9 mouse cellular contexts compared by ENCODE assay signal in genomic region chr10:84060492-84061218, GRCm38 (mm10).
DNase-seq lines count a peak whose midpoint lies in the region; ATAC-seq and TF ChIP-seq lines count a peak whose summit lies in the region.
"Had no signal": no experiment of that assay in that cellular context is flagged by ENCODE, and none has a peak within 500 bp of the region (broad histone marks: within the 10 kb centered on the region; RNA-seq: fewer than 3 reads in every experiment).

No protein-coding gene starts in this region.

- no peak for ATAC-seq in intestine, embryonic 15.5 days

- TF ChIP-seq CTCF in bone marrow macrophage, adult 2 months (IDR thresholded peaks at IDR 0.05; ENCODE audit: low read depth, low read length): no peak
- TF ChIP-seq CTCF in left cerebral cortex, adult 2 months (IDR thresholded peaks at IDR 0.05): no peak

- no peaks in the 10 kb centered on the region for H3K9me3 ChIP-seq in intestine, embryonic 15.5 days
- H3K9me3 ChIP-seq: embryonic facial prominence, embryonic 12.5 days had no signal

- no peak for TF ChIP-seq POLR2A in bone marrow macrophage, adult 2 months (IDR thresholded peaks at IDR 0.05; ENCODE audit: borderline replicate concordance, low read depth, low read length)

- peak; percentile 58 for DNase-seq in embryo, embryonic 11 days
- DNase-seq in gastrocnemius, postnatal 4 days (ENCODE audit: low spot score in 2 of 2): peak; percentile 42 to 75
- peak; percentile 51 to 60 for DNase-seq in left cerebral cortex, adult 2 months (ENCODE audit: extremely low spot score in 1 of 2, low spot score in 2 of 2)
- DNase-seq in lung, postnatal 4 days: peak; percentile 83 to 91
- peak; percentile 84 to 87 for DNase-seq in right cerebral cortex, postnatal 10 days (ENCODE audit: low spot score in 2 of 2)
- DNase-seq in yolk sac, embryonic 10.5 days (ENCODE audit: low spot score): no peak

- peaks cover 30% of the 10 kb centered on the region for H3K4me1 ChIP-seq in bone marrow macrophage, adult 2 months (ENCODE audit: control insufficient read depth, insufficient read depth, low read length)
- H3K4me1 ChIP-seq in intestine, embryonic 15.5 days (replicated peaks): peaks cover 13% of the 10 kb centered on the region

- intact Hi-C loops in left cerebral cortex, adult 2 months (cut with DNase I): loop anchor here (2.0 kb wide), 1 partner anchor 378 kb away; no protein-coding TSS in a partner anchor

- no peak overlapping the region for H3K4me3 ChIP-seq in bone marrow macrophage, adult 2 months (ENCODE audit: insufficient read depth, low read length)
- H3K4me3 ChIP-seq in intestine, embryonic 15.5 days (replicated peaks): no peak overlapping the region
- H3K4me3 ChIP-seq in left cerebral cortex, adult 2 months: no peak overlapping the region
- H3K4me3 ChIP-seq: embryonic facial prominence, embryonic 12.5 days had no signal

- H3K27ac ChIP-seq in bone marrow macrophage, adult 2 months (ENCODE audit: insufficient read depth, low read depth, low read length): peak overlapping the region; percentile 79
- no peak overlapping the region for H3K27ac ChIP-seq in intestine, embryonic 15.5 days
- peak overlapping the region; percentile 47 for H3K27ac ChIP-seq in left cerebral cortex, adult 2 months

- no peaks in the 10 kb centered on the region for H3K27me3 ChIP-seq in intestine, embryonic 15.5 days (replicated peaks)
- H3K27me3 ChIP-seq: embryonic facial prominence, embryonic 12.5 days had no signal

- 0 out of 2 replicates have a peak overlapping the region, but pooled peaks have one; percentile 12 for H3K9ac ChIP-seq in intestine, embryonic 15.5 days
- H3K9ac ChIP-seq: embryonic facial prominence, embryonic 12.5 days had no signal

- H3K4me2 ChIP-seq in intestine, embryonic 15.5 days (replicated peaks): no peak overlapping the region; the same call in 1 of the 2 replicates
- H3K4me2 ChIP-seq: embryonic facial prominence, embryonic 12.5 days had no signal

- H3K36me3 ChIP-seq in intestine, embryonic 15.5 days: no peaks in the 10 kb centered on the region
- H3K36me3 ChIP-seq: embryonic facial prominence, embryonic 12.5 days had no signal

- 27% methylated on average over 7 of the region's 7 CpGs for WGBS in intestine, embryonic 15.5 days
